Mouse (Mus musculus) adrenal gland, postnatal 25 days (tissue): Measurements from ENCODE around the gene Farsa. TPM values are rescaled to one million over a fixed set of nuclear protein-coding genes. Genes with fewer than 3 reads are reported as not detected.
A peak's percentile ranks its signal among the peaks of the same experiment; 100 is the strongest.

ENCODE experiments used
- DNase-seq: peaks from one replicate; pipeline ENCODE4 v3.0.0; 2021; ENCODE audit warnings: mixed read lengths
- microRNA-seq, 2 experiments: library from miRNA; unstranded; fragments of <30 nt; microRNA quantifications; one replicate each; pipeline ENCODE4 v1.2.0; 2021
- total RNA-seq: library from RNA; stranded (reverse); gene quantifications from 2 replicates; pipeline ENCODE4 v1.2.3, GENCODE M21; 2021

Gene Farsa
- total RNA-seq, 1 experiment from 2014 or later: 62.3 TPM

DNA sequence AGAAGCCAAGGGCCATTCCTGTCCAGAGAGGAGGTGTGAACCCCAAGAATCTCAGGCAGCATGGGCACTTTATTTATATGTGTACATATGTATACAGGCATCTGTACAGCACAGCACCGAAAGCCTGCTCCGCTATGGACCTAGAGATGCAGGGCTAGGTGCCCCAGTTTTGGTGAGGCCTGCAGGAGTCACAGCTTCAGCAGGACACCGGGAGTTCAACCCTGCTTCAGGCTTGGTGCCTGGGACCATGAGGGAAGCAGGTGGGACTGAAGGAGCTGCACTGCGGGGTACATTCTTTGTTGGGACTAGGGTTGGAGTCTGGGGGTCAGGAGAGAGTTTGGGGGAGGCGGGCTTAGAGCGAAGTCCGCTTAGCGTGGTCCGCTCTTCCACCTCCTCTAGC lies 55.1 kb downstream of the Farsa start:
- no peak for DNase-seq

GRCm38 (mm10) chr8:84912391-84912790 lies 55.6 kb downstream of the Farsa start:
- DNase-seq: no peak

DNA sequence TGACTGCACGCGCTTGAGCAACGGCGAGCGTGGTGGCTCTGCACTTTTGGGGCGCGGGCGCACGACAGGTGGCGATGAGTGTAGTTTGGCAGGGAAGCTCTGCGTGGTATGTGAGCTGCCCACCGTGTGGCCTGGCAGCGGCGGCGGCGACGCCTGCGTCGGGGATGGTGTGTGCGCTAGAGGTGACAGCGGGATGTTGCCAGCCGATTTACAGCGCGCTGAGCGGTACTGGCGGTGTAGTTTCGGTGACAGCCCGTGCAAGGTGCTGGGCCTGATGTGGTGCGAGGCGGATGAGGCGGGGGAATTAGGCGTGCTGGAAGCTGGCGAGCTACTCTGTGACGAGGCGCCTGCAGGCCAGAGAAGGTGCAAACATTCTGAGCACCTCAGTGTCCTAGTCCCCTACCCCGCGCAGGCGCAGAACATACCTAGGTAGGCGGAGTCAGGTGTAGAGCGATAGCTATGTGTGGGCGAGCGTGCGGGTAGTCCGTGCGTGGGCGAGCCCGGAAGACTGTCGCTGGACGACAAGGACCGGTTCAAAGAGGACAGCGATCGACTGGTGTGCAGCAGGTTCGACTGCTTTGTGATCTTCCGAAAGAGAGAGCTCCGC lies 56.2 kb downstream of the Farsa start:
- DNase-seq: peak; percentile 73

- DNase-seq: no peak
Observed at GRCm38 (mm10) chr8:84913502-84913900, 56.7 kb downstream of the Farsa start.

DNA sequence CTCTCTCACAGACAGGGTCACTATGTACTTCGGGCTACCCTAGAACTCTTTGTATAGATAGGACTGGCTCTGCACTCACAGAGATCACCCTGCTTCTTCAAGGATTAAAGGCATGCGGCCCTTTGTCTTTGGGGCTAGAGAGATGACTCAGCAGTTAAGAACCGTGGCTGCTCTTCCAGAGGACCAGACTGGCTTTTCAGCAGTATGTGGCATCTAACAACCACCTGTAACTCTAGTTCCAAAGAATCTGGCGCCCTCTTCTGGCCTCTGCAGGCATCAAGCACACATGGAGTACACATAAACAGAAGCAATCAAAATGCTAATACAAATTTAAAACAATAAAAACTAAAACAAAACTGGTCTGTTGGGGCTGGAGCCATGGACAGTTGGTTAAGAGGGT lies 57.2 kb downstream of the Farsa start:
- no peak for DNase-seq

DNA sequence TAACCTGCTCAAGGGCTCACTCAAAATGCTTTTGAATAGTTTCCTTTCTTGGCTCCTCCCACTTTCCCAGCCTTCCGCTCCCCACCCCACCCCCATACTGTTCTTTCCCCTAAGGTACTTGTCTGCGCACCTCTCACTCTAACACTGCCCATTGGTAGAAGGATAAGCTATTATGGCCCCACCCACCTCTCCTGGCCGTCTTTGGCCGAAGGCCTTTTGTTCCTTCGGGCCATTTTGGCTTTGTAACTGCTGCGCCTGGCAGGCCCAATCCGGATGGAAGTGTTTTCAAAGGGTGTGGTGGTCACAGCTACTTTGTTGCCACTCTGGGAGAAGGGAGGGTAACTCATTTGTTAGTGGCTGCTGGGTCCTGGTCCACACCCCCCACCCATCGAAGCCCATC lies 58.5 kb downstream of the Farsa start:
- DNase-seq: no peak

DNA sequence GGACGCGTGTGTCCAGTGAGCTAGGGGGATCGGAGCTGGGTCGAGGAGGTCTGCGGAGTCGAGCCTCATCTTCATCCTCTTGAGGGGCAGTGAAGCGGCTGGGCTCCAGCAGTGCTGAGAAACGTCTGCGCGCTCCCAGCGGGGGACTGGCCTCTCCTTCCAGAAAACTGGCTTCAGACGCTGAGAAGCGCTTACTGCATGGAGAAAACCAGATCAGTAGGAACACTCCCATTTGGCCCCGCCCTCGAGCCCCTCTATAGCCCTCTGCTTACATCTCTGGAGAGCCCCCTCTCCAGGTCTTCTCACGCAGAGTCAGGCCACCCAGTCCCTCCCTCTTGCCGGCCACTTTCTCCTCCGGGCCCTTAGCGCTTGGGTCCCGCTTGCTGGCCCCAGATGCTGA lies 61.0 kb downstream of the Farsa start:
- no peak for DNase-seq

- no peak for DNase-seq
Observed at GRCm38 (mm10) chr8:84918646-84919045, 61.9 kb downstream of the Farsa start.

Small RNA genes lying within 50 kb of the gene (microRNA-seq; reads per million reads assigned to microRNA genes)
- 1.8 to 3.4 reads per million in 2 experiments for gene Mir7069

Other genes with a start within 250 kb of the Farsa start
- 19.6 and 22.3 TPM in 2 replicates for gene Ier2, start 194.1 kb upstream of the Farsa start, total RNA-seq
- gene Trmt1, start 170.7 kb upstream of the Farsa start, total RNA-seq: 75.1 and 83.9 TPM in 2 replicates
- 73.9 and 76.0 TPM in 2 replicates for gene Nacc1, start 169.1 kb upstream of the Farsa start, total RNA-seq
- gene Lyl1, start 155.5 kb upstream of the Farsa start, total RNA-seq: 3.1 and 3.8 TPM in 2 replicates
- not detected in 2 replicates for gene G430095P16Rik, start 134.0 kb upstream of the Farsa start, total RNA-seq
- 87.7 and 111 TPM in 2 replicates for gene Nfix, start 56.6 kb upstream of the Farsa start, total RNA-seq
- gene Dand5, start 34.2 kb upstream of the Farsa start, total RNA-seq: 11.2 and 11.6 TPM in 2 replicates
- gene Gadd45gip1, start 25.5 kb upstream of the Farsa start, total RNA-seq: 55.1 and 59.9 TPM in 2 replicates
- 116 and 120 TPM in 2 replicates for gene Rad23a, start 16.3 kb upstream of the Farsa start, total RNA-seq
- gene Calr, start 10.1 kb upstream of the Farsa start, total RNA-seq: 489 and 566 TPM in 2 replicates
- 10.6 and 13.9 TPM in 2 replicates for gene Syce2, start 15.1 kb downstream of the Farsa start, total RNA-seq
- 47.7 and 59.5 TPM in 2 replicates for gene Gcdh, start 36.9 kb downstream of the Farsa start, total RNA-seq
- 0.27 TPM in 1 of 2 replicates, not detected in the other for gene Klf1, start 44.9 kb downstream of the Farsa start, total RNA-seq
- 13.6 and 14.6 TPM in 2 replicates for gene Dnase2a, start 51.6 kb downstream of the Farsa start, total RNA-seq
- 1.3 and 3.0 TPM in 2 replicates for gene Mast1, start 80.4 kb downstream of the Farsa start, total RNA-seq
- gene Rtbdn, start 90.0 kb downstream of the Farsa start, total RNA-seq: not detected in 2 replicates
- 4.4 TPM in 1 of 2 replicates, not detected in the other for gene Gm49661, start 112.4 kb downstream of the Farsa start, total RNA-seq
- 496 and 624 TPM in 2 replicates for gene Prdx2, start 112.6 kb downstream of the Farsa start, total RNA-seq
- gene Rnaseh2a, start 112.8 kb downstream of the Farsa start, total RNA-seq: 101 and 159 TPM in 2 replicates
- 32.8 and 33.2 TPM in 2 replicates for gene Junb, start 121.7 kb downstream of the Farsa start, total RNA-seq
- gene Hook2, start 133.6 kb downstream of the Farsa start, total RNA-seq: 7.7 and 10.8 TPM in 2 replicates
- not detected in 2 replicates for gene Best2, start 157.5 kb downstream of the Farsa start, total RNA-seq
- gene Asna1, start 168.3 kb downstream of the Farsa start, total RNA-seq: 95.0 and 105 TPM in 2 replicates
- 152 and 164 TPM in 2 replicates for gene Trir, start 169.8 kb downstream of the Farsa start, total RNA-seq
- gene Tnpo2, start 179.9 kb downstream of the Farsa start, total RNA-seq: 71.1 and 78.3 TPM in 2 replicates
- 17.7 and 21.7 TPM in 2 replicates for gene Fbxw9, start 203.1 kb downstream of the Farsa start, total RNA-seq
- not detected in 2 replicates for gene Gm5741, start 211.0 kb downstream of the Farsa start, total RNA-seq
- 25.8 and 36.9 TPM in 2 replicates for gene Dhps, start 214.8 kb downstream of the Farsa start, total RNA-seq
- 86.5 and 108 TPM in 2 replicates for gene Wdr83os, start 223.8 kb downstream of the Farsa start, total RNA-seq
- 22.7 and 29.2 TPM in 2 replicates for gene Wdr83, start 224.3 kb downstream of the Farsa start, total RNA-seq
- 54.3 and 58.5 TPM in 2 replicates for gene Man2b1, start 226.3 kb downstream of the Farsa start, total RNA-seq